Mouse (Mus musculus) ovary, postnatal 36 days (tissue): Measurements from ENCODE around the gene Lix1l.
A peak's percentile ranks its signal among the peaks of the same experiment; 100 is the strongest.

Experiments
- DNase-seq: peaks from one replicate; pipeline ENCODE4 v3.0.0; 2022; ENCODE audit warnings: low spot score, mixed read lengths

The Lix1l gene

DNA sequence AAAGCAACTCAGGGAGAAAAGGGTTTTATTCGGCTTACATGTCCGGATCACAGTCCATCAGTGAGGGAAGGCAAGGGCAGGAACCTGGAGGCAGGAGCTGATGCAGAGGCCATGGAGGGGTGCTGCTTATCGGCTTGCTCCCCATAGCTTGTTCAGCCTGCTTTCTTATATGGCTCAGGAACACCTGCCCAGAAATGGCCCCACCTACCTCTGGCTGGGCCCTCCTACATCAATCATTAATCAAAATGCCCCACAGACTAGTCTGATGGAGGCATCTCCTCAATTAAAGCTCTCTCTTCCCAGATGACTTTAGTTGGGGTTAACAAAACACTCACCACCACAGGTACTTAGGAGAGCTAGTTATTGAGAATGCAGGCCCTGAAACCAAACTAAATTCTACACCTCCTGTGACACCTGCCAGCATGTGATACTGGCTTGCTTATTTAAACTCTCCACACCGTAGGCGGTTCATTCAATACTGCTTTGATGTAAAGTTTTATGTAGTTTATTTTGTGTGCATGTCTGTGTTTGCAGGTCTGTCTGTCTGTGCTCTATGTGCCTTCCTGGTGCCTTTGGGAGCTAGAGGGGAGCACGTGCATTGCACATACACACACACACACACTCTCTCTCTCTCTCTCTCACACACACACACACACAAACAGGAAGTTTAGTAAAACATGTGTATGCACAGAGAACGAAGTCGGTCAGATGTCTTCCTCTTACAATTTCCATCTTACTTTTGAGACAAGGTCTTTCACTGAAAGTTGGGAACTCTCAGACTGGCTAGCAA is 34.1 kb upstream of the Lix1l start:
- DNase-seq: no peak

DNA sequence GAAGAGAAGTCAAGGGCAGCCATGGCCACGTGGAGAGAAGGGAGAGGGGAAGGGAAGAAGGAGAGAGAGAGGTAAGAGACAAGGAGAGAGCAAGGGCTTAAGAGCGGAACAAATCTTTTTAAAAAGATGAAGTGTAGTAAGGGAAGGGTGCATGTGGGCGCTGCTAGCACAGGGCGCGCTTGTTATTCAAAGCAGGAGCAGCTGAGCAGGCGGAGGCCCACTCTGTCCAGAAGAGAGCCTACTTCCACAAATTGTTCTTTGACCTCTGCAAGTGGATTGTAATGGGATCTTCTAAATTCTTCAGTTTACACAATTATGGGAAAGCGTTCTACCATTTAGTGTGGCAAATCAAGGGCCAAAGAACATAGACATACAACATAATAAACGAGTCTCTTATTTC is 32.3 kb upstream of the Lix1l start:
- no peak for DNase-seq

DNA sequence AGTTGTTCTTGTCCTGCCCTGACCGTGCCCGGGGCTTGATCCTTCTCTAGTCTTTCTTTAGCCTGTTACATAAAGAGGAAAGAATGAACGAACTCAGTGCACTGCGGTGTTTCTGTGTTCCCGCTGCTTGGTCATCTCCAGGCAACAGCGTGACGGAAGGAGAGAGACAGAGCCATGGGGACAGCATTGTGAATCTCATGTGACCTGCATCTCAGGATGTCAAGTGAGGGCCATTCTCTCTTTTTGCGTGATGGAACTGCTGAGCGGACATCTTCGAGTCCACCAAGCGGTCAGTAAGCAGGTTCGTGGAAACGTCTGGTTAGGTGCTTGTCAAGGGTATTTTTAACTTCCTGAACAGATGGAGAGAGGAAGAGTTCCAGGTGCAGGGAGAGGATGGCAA is 31.4 kb upstream of the Lix1l start:
- DNase-seq: no peak

DNA sequence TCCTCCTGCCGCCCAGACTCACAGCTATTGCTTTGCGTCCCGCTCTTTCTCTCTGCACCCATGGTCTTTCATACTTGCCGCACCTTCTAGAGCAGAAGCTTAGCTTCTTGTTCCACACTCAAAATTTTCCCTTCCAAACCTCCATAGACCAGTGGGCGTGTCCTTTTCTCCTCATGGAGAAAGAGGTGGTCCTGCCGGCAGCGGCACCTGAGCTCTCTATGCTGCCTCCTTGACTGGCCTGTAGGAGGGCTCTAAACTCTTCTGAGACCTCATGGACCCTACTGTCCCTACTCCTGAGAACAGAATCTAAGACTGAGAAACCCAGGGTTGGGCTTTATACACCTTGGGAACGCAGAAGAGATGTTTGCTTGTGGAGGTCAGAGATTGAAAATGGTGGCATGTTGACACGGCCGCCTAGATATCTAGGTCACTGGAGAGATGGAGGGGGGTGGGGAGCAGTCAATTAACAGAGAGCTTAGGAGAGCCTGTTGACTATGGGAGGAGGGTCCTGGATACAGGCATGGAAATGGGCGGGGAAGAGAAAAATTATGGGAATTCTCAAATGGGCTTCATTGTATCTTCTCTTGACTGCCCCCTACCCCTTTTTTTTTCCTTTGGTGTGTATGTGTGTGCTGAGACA is 30.9 kb upstream of the Lix1l start:
- DNase-seq: no peak

DNA sequence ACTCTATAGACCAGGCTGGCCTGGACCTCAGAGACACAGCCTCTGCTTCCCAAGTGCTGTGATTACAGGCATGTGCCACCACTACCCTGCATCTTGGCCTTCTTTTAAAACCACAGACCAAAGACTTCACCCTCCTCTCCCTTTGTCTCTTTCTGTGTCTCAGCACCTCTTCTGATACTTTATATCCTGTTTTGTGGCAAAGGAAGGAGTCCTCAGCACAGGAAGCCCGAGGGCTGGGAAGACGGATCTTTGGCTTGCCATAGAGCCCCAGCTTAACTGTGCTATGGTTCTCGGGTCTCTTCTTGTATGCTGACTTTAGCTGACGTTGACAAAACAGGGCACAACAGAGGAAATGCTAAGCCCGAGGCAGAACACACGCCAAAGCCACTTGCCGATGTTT is 30.3 kb upstream of the Lix1l start:
- no peak for DNase-seq

DNA sequence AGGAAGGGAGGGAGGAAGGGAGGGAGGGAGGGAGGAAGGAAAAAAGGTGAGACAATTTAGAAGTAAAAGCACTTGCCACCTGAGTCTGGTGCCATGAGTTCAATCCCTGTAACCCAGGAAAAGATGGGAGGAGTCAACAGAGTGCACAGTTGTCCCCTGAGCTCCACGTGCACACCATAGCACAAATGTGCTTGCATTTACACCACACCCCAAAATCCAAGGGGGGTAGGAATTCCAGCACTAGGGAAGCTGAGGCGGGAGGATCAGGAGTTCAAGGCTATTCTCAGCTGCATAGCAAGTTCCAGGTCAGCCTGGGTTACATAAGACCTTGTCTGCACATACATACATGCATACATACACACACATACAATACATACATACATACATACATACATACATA is 29.6 kb upstream of the Lix1l start:
- DNase-seq: no peak

DNA sequence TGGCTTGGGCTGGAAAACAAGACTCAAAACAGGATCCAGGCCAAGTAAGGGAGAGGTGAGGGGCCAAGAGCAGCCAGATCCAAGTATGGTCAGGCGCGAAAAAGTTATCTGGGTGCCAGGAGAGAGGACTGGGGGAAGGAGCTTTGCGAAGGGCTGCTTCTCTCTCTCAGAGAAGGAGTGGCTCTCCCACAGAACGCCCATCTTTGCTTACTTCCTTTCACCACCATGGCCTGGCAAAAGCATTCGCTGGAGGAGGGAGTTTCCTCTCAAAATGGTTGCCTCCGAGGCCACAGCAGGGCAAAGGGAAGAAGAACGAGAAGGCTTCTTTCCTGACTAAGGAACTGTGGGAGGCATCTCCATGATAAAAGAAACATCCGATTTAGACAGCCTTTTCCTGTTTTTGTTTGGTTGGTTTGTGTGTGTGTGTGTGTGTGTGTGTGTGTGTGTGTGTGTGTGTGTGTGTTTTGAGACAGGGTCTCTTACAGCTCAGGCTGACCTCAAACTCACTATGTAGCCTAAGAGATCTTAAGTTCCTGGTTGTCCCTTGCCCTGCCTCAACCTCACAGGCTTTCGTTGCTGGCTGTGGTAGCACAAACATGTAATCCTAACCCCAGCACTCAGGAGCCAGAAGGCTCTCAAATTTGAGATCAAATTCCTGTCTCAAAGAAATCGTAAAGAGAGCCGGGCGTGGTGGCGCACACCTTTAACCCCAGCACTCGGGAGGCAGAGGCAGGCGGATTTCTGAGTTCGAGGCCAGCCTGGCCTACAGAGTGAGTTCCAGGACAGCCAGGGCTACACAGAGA is 28.9 kb upstream of the Lix1l start:
- DNase-seq: no peak

DNA sequence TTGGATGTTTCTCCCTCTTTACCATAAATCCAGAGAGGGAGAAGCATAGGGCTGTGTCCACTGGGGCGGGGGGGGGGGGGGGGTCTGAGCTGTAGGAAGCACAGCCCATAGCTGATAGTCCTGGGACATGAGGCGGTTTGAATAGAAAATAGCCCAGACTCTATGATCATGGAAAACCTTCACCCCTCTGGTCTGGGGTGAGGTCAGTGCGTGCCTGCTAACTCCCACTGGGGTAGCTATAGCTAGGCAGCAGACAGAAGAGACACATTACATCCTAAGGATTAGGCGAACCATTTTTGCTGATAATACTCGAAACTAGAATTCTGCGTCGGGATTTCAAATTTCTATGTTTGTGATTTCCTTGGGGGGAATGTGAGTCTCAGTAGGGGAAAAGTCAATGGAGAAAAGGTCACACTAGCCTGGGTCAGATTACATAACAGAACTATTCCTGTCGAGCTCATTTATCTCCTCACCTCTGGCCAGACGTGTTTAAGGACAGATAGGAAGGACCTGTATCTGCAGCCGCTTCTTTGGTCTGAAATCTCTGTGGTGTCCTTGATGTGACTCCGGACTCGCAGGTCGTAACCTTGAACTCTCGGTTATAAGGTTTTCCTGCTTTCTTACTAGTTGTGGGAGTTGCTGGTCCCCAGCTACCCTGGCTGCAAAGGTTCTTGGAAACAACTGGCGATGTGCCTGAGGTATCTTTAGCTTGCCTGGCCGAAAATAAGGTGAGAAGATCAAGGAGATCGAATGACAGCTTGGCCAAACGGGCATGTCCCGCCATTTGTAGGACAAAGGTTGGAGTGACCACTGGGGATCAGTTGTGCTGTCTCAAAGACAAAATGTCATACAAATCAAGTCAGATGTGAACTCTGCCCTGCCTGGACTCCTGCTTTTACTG is 27.1 kb upstream of the Lix1l start:
- DNase-seq: no peak

DNA sequence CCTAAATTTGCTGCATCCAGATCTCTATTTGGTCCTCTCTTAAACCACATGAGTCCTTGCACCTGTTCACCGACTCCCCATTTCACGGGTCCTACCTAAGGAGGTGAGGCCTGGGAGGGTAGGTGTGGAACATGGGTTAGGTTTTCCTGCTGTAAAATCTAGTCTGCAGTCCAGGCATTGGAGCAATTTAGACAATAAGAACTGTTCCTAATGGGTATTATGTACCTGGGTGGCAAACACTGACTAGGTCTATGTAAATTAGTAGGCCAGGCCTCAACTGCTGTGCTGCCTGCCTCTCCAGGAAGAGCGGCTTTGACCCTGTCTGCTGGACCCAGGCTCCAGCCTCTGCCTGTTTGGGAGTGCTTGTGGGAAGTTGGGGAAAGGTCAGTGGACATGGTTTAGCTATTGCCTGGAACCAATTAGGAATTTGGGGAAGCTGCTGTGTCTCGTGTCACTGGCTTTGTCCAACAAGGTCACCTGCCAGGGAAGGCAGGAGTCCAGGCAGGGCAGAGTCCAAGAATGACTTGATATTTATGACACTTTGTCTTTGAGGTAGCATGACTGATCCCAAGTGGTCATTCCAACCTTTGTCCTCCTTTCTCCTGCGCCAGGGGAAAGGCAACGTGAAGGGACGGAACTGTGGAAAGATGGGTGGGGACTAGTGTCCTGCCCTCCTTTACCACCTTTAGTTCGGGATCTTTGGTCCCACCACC is 25.5 kb upstream of the Lix1l start:
- no peak for DNase-seq

DNA sequence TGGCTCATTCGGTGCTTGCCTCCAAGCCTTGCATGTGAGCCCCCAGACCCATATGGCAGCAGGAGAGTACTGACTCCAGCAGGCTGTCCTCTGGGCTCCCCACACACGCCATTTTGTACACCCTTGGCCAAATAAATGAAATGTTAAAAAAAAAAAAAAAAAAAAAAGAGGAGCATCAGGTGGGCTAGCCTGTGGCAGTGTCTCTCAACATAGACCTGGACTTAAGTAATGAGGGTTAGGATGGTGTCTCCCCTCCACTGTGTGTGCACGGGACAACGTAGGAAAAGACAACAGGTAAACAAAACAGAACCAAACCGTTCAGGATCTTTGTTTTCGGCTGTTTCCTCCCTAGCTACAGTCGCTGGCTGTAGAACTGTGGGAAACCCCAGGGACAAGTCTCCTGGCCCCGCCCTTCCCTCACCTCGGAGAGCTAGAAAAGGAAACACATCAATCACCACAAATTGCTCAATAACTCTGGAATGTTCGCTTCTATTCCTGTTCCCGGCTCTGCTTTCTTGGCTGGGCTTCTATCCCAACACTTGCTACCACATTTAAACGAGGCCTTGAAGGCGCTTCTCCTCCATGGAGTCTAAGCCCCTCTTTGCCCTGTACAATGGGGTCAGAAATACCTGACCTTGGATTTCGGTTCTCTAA is 24.8 kb upstream of the Lix1l start:
- peak; percentile 71 for DNase-seq

DNA sequence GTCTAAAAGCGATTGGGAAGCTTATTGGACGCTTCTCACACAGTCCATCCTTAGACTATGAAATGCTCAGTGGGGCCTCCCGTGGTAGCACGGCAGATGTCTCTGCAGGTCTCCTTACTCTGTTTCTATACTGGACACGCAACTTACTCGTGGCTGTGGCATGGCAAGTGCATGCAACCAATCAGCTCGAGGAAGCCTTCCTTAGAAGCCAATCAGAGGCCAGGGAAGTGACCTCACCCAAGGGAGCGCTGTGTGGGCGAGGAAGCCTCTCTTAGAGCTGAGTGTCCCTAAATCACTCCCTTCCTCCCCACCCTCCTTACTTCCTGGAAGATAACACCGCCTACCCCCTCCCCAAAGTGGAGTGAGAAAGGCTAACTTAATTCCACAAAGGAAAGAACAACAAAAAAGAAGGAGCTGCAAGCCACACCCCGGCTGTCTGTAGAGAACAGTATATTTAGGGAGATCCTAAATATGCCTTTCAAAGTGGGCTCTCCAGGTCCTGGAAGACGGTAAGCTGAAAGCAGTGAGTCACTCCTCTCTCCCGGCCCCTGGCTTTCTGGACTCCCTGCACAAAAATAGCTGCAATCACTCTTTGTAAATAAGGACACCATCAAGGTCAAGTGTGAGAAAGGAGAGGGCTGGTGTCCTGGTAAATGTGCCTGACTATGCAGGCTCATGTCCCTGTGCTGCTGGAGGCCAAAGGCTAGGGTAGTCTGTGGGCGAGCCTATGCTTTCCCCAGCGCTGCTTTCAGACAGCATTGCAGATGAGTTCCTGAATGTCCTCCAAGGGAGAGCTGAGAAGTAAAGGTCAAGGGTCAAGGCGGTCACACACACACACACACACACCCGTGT is 24.0 kb upstream of the Lix1l start, which contains the start of gene Gm16253:
Gene Gm16253 (plus strand): TSS at position 295 of the 852 bp plus-strand sequence.
- DNase-seq: peak; percentile 82

DNA sequence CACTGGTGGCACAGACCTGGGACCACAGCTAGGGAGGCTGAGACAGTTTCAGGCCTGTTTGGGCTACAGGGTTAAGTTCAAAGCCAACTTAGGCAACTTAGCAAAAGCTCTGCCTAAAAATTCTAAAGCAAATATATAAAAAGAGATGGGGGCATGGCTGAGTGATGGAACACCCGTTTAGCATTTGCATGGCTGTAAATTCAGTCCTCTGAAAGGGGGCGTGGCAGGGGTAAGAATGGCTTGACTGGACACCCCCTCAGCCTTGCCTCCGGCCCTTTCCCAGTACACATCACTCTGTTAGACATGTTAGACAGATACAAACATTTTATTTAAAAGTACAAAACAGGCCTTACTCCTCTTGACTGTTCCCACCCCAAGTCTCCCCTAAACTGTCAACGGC is 23.4 kb upstream of the Lix1l start:
- no peak for DNase-seq

DNA sequence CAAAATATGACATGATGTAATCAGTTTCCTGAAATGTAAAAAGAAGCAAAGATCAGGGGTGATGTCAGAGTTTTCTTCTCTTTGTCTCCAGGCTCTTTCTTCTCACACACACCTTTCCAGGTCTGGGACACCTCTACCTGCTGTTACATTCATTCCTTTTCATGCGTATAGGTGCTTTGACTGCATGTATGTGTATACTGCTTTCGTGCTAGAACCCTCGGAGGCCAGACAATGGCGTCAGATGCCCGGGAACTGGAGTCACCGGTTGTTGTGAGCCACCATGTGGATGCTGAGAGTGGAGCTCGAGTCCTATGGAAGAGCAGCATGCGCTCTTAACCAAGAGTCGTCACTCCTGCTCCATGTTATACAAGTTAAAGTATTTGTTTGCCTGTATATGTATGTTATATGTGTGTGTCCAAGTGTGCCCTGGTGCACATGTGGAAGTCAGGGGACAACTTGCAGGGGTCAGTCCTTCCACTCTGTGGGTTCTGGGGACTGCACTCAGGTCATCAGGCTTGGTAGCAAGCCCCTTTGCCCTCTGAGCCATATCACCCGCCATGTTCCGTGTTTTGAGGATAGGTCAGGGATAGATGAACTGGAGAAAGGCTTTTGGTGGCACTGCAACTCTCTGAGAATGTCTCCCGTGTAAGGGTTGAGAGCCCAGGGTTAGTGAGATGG is 22.2 kb upstream of the Lix1l start:
- no peak for DNase-seq

DNA sequence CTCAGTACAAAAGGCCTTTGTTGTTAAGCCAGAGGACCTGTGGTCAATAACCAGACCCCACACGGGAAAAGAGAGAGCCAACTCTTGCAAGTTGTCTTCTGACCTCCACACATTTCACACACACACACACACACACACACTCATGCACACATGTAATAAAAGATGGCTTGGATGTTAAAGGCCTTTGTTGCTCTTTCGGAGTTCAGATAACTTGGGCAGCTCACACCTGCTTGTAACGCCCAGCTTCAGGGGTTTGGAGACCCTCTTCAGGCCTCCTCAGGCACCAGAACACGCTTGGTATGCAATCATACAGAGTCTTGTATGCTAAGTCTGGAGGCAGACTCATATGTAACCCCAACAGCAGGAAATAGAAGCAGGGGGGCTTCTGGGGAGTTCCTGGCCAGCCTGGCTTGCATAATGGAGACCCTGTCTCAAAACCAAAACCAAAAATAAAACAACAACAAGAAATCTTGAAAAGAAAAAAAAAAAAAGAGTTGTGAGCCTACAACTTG is 21.7 kb upstream of the Lix1l start:
- no peak for DNase-seq

DNA sequence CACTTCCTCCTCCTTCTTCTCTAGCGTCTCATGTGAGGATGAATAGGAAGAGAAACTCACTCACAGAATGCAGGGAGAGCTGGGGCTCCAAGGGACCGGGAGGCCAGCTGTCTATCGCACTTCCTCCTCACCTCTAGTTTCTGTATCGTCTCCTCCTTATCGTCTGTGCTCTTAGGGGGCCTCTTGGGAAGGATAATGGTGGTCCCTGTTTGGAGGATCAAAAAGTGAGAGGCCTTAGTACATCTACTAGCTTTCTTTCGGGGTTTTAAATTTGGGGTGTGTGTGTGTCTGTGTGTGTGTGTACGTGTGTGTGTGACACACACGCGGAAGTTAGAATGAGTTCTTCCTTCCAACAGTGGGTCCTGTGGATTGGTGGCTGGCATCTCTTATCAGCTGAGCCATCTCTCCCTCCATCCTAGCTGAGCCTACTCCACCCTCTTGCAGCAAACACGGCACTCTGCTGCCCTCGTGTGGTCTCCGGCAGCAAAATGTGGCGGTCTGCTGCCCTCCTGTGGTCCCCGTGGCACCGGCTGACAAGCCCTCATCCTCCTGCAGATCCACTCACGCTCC is 21.0 kb upstream of the Lix1l start:
- peak; percentile 89 for DNase-seq

DNA sequence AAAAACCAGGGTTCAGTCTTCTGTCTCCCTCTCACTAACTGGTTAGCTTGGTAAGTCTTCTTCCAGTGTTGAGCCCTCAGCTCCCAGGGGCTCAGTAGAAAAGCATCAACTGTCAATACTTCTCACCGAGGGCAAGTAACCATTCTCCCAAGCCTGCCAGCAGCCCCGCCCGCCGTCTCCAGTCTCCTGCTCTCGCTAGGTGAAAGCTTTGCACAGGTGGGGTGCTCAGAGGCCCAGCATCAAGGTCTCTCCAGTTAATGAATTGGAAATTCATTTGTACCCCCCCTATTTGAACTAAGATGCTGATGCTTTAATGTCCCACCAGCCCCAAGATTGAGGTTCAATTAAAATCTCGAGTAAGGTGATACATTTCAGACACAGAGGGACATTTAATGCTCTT is 19.8 kb upstream of the Lix1l start:
- no peak for DNase-seq

DNA sequence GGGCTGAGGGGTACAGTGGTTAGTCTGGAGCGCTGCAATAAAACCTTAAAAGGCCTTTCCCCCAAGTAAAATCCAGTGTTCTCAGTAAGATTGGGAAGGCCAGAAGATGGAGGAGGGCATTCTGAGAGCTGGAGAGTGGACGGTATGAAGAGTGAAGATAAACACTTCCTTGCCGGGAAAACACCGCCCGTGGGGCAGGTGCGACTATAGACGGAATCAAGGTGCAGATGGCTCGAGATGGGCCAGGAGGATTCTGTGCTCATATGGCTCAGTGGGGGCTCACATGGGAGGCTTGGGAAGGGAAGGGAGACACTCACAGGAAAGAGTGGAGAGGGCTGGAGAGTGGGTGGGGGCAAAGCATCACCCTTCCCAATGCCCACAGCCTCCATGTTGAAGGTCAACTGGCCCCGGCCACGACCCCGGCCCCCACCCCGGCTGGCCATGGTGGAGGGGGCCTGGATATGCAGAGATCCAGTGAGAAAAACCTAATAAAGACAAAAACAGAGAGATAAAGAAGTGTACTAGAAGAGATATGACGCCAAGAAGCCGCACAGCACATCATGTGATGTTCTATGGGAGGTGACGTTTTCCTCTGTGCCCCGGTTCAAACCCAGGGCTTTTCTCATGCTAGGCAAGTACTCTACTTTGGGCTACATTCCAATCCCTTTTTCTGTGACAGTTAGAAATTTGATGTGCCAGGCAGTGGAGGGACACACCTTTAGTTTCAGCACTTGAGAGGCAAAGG is 19.0 kb upstream of the Lix1l start:
- DNase-seq: no peak

DNA sequence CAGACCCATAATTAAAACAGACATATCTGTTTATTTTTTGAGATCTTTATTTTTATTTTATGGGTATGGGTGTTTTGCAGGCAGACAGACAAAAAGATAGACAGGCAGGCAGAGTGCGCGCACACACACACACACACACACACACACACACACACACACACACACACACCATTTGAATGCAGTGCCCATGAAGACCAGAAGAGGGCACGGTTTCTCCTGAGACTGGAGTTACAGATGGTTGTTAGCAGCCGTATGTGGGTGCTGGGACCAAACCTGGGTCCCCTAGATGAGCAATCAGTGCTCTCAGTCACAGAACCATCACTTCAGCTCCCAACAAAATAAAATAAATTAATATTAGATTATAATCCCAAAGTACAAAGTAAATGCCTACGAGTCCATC is 17.6 kb upstream of the Lix1l start:
- no peak for DNase-seq
